Mouse (Mus musculus) kidney, embryonic 16.5 days (tissue): ENCODE data around the gene Gna12. TPM values are rescaled to one million over a fixed set of nuclear protein-coding genes. Genes with fewer than 3 reads are reported as not detected.

ENCODE experiments used
- ATAC-seq: fragments of 200-750 bp; cut with Nextera tagmentation; 2 replicates; pipeline ENCODE4 v1.8.0; 2017; ENCODE audit warnings: moderate TSS enrichment; ENCODE audit not compliant: low FRiP score, low TSS enrichment
- H3K27ac ChIP-seq: fragments of 300-500 bp; sonication (generic); 2 replicates; pipeline ENCODE4 v1.5.1; 2014; ENCODE audit warnings: low read length
- H3K27me3 ChIP-seq: fragments of 300-500 bp; sonication (generic); 2 replicates; pipeline ENCODE4 v1.6.1; 2014; ENCODE audit warnings: low read length, control low read depth, mixed read lengths; ENCODE audit not compliant: insufficient read depth
- H3K36me3 ChIP-seq: fragments of 300-500 bp; sonication (generic); 2 replicates; pipeline ENCODE4 v1.6.1; 2014; ENCODE audit warnings: low read length, control low read depth, mixed read lengths; ENCODE audit not compliant: insufficient read depth
- H3K4me1 ChIP-seq: fragments of 300-500 bp; sonication (generic); 2 replicates; pipeline ENCODE4 v1.6.1; 2014; ENCODE audit warnings: low read length, control low read depth, mixed read lengths; ENCODE audit not compliant: insufficient read depth
- H3K4me2 ChIP-seq: fragments of 300-500 bp; sonication (generic); replicated peaks from 2 replicates; pipeline ENCODE4 v1.6.1; 2014; ENCODE audit warnings: low read depth, low read length
- H3K4me3 ChIP-seq: fragments of 300-500 bp; sonication (generic); 2 replicates; pipeline ENCODE4 v1.5.1; 2014; ENCODE audit warnings: mild to moderate bottlenecking, low read length
- H3K9ac ChIP-seq: fragments of 300-500 bp; sonication (generic); replicated peaks from 2 replicates; pipeline ENCODE4 v1.6.1; 2014; ENCODE audit warnings: low read length
- H3K9me3 ChIP-seq: fragments of 300-500 bp; sonication (generic); 2 replicates; pipeline ENCODE4 v1.6.1; 2016; ENCODE audit warnings: low read length, control low read depth
- WGBS: fragments of 180-500 bp; shearing (Covaris S2); extraction: QIAGEN DNeasy Blood & Tissue Kit; methylation state at CpG from one replicate; pipeline ENCODE4 v1.1.7; 2014; 5-methylcytosine and 5-hydroxymethylcytosine counted together
- polyA plus RNA-seq: library from polyadenylated mRNA; unstranded; fragments of >200 nt; fragmentation: Nextera tagmentation; extraction: Ambion mirVana; gene quantifications from 2 replicates; pipeline ENCODE4 v1.2.1, GENCODE M21; 2015

Gene Gna12
- 9.6 and 10.0 TPM in 2 replicates for polyA plus RNA-seq

- Histone ChIP-seq H3K9ac (peak within 1 kb of the TSS; percentile 88), H3K4me2 (peak within 1 kb of the TSS; percentile 95), H3K36me3 (no peaks in the 10 kb centered on the region), H3K27me3 (no peaks in the 10 kb centered on the region), H3K27ac (peak within 1 kb of the TSS; percentile 71), H3K4me1 (peaks cover 35% of the 10 kb centered on the region), H3K9me3 (no peaks in the 10 kb centered on the region), H3K4me3 (peak within 1 kb of the TSS; percentile 86)
- peak; percentile 99 for ATAC-seq
- whole genome bisulfite sequencing, result 1% methylated on average over 28 of the region's 49 CpGs
Measured at GRCm38 (mm10) chr5:140830314-140831063, at the start of gene Gna12. Gene Gna12, minus strand, starts transcription at chr5:140830431.

DNA sequence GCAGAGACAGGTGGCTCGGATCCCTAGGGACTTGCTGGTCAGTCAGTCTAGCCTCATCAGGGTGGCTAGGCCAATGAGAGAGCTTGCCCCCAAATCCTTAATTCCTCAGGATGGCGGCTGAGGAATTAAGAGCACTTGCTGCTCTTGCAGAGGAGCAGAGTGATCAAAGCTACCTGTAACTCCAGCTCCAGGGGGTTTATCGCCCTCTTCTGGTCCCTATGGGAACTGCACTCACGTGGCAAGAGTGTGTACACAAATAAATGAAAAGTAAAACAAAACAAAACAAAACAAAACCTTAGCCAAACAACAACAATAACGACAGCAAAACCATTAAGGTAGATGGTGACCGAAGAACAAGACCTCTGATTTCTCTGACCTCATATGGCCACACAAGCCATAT lies 48.4 kb upstream of the Gna12 start:
- Histone ChIP-seq H3K4me2 (no peak overlapping the region), H3K36me3 (no peaks in the 10 kb centered on the region), H3K27ac (no peak overlapping the region), H3K27me3 (no peaks in the 10 kb centered on the region), H3K9me3 (peaks cover 3% of the 10 kb centered on the region; the same call in 1 of the 2 replicates), H3K4me3 (no peak overlapping the region), H3K4me1 (peaks cover under 1% of the 10 kb centered on the region; the same call in 1 of the 2 replicates), H3K9ac (no peak overlapping the region)
- WGBS, result 69% methylated on average over 6 of the region's 6 CpGs
- no peak for ATAC-seq

- H3K27ac ChIP-seq, result peak overlapping the region; percentile 17; the same call in 1 of the 2 replicates
- H3K4me3 ChIP-seq, result no peak overlapping the region
- 81% methylated on average over 6 of the region's 6 CpGs for WGBS
- H3K36me3 ChIP-seq, result no peaks in the 10 kb centered on the region
- H3K9ac ChIP-seq, result peak overlapping the region; percentile 39; the same call in 1 of the 2 replicates
- ATAC-seq, result no peak
- peaks cover 41% of the 10 kb centered on the region for H3K4me1 ChIP-seq
- peaks cover 3% of the 10 kb centered on the region; the same call in 1 of the 2 replicates for H3K9me3 ChIP-seq
- peak overlapping the region; percentile 41 for H3K4me2 ChIP-seq
- no peaks in the 10 kb centered on the region for H3K27me3 ChIP-seq
Measured at GRCm38 (mm10) chr5:140873736-140874307, 43.6 kb upstream of the Gna12 start.

DNA sequence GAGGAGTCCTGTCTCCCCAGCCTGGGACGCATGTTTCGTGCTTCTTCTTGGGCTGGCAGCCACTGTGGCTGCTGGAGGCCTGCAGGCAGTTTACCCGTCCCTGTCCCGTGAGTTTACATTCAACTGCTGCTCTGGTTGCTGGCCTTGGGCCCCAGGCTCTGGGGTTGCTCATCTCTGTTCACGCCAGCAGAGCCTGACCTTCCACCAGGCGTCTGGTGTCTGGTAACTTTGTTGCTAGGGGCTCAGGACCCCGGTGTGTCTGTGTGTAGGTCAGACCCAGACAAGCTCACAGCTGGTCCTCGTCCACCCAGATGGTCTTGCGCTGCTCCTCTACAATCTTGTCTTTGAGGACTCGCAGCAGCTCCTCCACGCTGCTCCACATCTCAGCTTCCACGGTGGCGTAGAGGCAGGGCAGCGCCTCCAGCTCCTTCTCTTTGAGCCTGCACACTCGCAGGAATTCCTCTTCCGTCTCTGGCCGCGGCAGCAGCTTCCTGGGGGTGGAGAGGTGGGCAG lies 42.9 kb upstream of the Gna12 start:
- Histone ChIP-seq H3K27me3 (no peaks in the 10 kb centered on the region), H3K4me2 (peak overlapping the region; percentile 41), H3K9me3 (no peaks in the 10 kb centered on the region; the same call in 1 of the 2 replicates), H3K36me3 (no peaks in the 10 kb centered on the region), H3K4me1 (peaks cover 41% of the 10 kb centered on the region), H3K4me3 (peak overlapping the region; percentile 14; the same call in 1 of the 2 replicates), H3K9ac (peak overlapping the region; percentile 39; the same call in 1 of the 2 replicates), H3K27ac (peak overlapping the region; percentile 17; the same call in 1 of the 2 replicates)
- 6% methylated on average over 18 of the region's 18 CpGs for WGBS
- peak; percentile 64 for ATAC-seq

DNA sequence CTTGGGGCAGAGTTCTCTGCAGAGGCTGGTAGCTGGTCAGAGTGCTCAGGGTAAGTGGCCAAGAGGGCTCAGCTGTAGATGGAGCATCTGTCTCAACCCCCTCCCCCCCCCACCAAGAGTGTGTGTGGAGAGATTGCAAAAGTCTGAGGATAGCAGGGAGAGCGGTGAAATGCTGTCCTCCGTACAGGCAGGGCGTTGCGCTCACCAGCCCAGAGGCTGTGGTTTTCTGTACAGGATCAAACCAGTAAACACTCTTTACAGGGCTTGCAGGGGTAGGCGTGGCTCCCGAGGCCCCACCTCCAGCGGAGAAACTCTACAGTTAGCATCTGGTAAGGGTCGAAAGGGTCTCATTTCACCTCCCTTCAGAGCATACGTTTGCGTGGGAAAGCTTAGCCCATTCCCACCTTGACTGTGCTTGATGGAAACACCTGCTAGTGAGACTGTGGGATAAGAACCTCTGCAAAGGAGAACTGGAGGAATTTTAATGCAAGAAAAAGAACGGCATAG lies 42.4 kb upstream of the Gna12 start:
- WGBS, result 21% methylated on average over 11 of the region's 11 CpGs
- no peak overlapping the region for H3K9ac ChIP-seq

GRCm38 (mm10) chr5:140871241-140871640 lies 41.0 kb upstream of the Gna12 start:
- peaks cover 41% of the 10 kb centered on the region for H3K4me1 ChIP-seq
- H3K4me2 ChIP-seq, result 0 out of 2 replicates have a peak overlapping the region, but pooled peaks have one; percentile 11
- H3K27ac ChIP-seq, result no peak overlapping the region
- no peaks in the 10 kb centered on the region for H3K27me3 ChIP-seq
- WGBS, result 39% methylated on average over 6 of the region's 6 CpGs
- no peak for ATAC-seq
- no peaks in the 10 kb centered on the region for H3K36me3 ChIP-seq
- no peak overlapping the region for H3K9ac ChIP-seq
- H3K4me3 ChIP-seq, result no peak overlapping the region
- H3K9me3 ChIP-seq, result no peaks in the 10 kb centered on the region

More for the DNA sequence above, 42.4 kb upstream of the Gna12 start:
- no peaks in the 10 kb centered on the region for H3K9me3 ChIP-seq
- no peaks in the 10 kb centered on the region for H3K27me3 ChIP-seq
- H3K4me3 ChIP-seq, result peak overlapping the region; percentile 14; the same call in 1 of the 2 replicates
- H3K36me3 ChIP-seq, result no peaks in the 10 kb centered on the region
- H3K4me1 ChIP-seq, result peaks cover 41% of the 10 kb centered on the region
- ATAC-seq, result peak; percentile 24; the same call in 1 of the 2 replicates
- H3K4me2 ChIP-seq, result peak overlapping the region; percentile 41
- H3K27ac ChIP-seq, result peak overlapping the region; percentile 17; the same call in 1 of the 2 replicates

DNA sequence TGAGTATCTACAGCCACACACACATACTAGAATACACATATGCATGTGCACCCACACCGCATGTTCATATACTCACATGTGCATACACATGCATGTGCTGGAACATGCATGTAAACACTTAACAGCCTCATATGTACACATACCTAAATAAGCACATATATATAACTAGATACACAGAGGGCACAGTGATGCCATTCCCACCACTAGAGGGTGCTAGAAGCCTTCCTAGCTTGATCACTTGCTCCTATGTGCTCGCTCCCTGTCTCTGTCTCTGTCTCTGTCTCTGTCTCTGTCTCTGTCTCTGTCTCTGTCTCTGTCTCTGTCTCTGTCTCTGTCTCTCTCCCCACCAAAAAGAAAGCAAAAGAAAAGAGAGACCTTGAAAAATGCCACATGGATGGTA lies 38.8 kb upstream of the Gna12 start:
- WGBS, result 62% methylated on average over 2 of the region's 2 CpGs
- Histone ChIP-seq H3K4me2 (no peak overlapping the region), H3K4me3 (no peak overlapping the region), H3K27me3 (no peaks in the 10 kb centered on the region), H3K9ac (no peak overlapping the region), H3K36me3 (no peaks in the 10 kb centered on the region), H3K4me1 (peaks cover 41% of the 10 kb centered on the region), H3K27ac (no peak overlapping the region), H3K9me3 (no peaks in the 10 kb centered on the region)
- no peak for ATAC-seq

GRCm38 (mm10) chr5:140859730-140860129 lies 29.5 kb upstream of the Gna12 start:
- Histone ChIP-seq H3K4me2 (no peak overlapping the region), H3K9me3 (no peaks in the 10 kb centered on the region), H3K27ac (no peak overlapping the region), H3K4me1 (peaks cover 6% of the 10 kb centered on the region; the same call in 1 of the 2 replicates), H3K4me3 (no peak overlapping the region), H3K9ac (no peak overlapping the region), H3K27me3 (no peaks in the 10 kb centered on the region), H3K36me3 (no peaks in the 10 kb centered on the region)
- 88% methylated on average over 5 of the region's 5 CpGs for WGBS
- ATAC-seq, result no peak

DNA sequence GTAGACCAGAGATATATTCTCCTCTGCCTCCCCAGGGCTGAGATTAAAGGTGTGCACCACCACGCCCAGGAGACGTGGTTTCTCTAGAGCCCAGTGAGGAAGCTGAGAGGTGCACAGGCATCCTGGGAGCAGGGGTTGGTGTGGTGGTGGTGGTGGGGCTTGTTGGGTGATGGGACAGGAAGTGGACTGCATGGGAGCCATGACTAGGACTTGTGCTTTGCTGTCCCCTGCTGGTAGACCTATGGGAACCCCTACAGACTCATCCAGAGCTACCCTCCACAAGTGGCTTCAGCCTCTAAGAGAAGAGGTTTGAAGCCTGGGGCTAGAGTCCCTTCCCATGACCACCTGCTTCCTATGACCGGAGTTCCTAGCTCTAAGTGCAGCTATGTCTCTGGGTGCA lies 28.1 kb upstream of the Gna12 start:
- Histone ChIP-seq H3K27me3 (no peaks in the 10 kb centered on the region), H3K4me2 (no peak overlapping the region), H3K9me3 (no peaks in the 10 kb centered on the region), H3K9ac (no peak overlapping the region), H3K4me3 (no peak overlapping the region), H3K27ac (no peak overlapping the region), H3K4me1 (peaks cover 6% of the 10 kb centered on the region; the same call in 1 of the 2 replicates), H3K36me3 (no peaks in the 10 kb centered on the region)
- WGBS, result 88% methylated on average over 3 of the region's 3 CpGs
- ATAC-seq, result no peak
